Mouse (Mus musculus) thymus, adult 2 months (tissue): ENCODE data around the gene Ddah1.

Source experiments
- CTCF ChIP-seq: fragments of 200-500 bp; IDR thresholded peaks from 2 replicates; pipeline ENCODE4 v1.5.1; 2012; ENCODE audit warnings: mild to moderate bottlenecking, control low read depth, low read length, moderate library complexity, borderline replicate concordance; ENCODE audit not compliant: control insufficient read depth, poor library complexity, insufficient read depth; ENCODE audit errors: extremely low read depth
- POLR2A ChIP-seq: fragments of 200-500 bp; IDR thresholded peaks from 2 replicates; pipeline ENCODE4 v1.6.1; 2012; ENCODE audit warnings: mild to moderate bottlenecking, low read length, control low read depth, moderate library complexity; ENCODE audit not compliant: control insufficient read depth, poor library complexity, insufficient read depth; ENCODE audit errors: extremely low read depth

- TF ChIP-seq CTCF: no peak
- no peak for TF ChIP-seq POLR2A
These were observed 26.8 kb downstream of the Ddah1 start for GRCm38 (mm10) chr3:145785244-145785643.
